Mouse (Mus musculus): Measurements from ENCODE around the gene Megf8. TPM values are rescaled to one million over a fixed set of nuclear protein-coding genes. Genes with fewer than 3 reads are reported as not detected.

Gene Megf8
- polyA plus RNA-seq, 1 experiment from 2014 or later: 5.6 TPM

GRCm38 (mm10) chr7:25274571-25274970 lies 42.4 kb upstream of the Megf8 start:
- no peaks in the 10 kb centered on the region for H3K9me3 ChIP-seq (ENCODE audit: low read length)
- ATAC-seq (no peak), DNase-seq (ENCODE audit: low spot score) (no peak)
- whole genome bisulfite sequencing: 26% methylated on average over 5 of the region's 5 CpGs
- H3K9ac ChIP-seq (replicated peaks; ENCODE audit: low read depth): 0 out of 2 replicates have a peak overlapping the region, but pooled peaks have one; percentile 12
- no peak overlapping the region for H3K4me3 ChIP-seq (ENCODE audit: low read depth, low read length)
- TF ChIP-seq CTCF (IDR thresholded peaks at IDR 0.05): no peak
- H3K4me1 ChIP-seq (ENCODE audit: insufficient read depth, low read depth, low read length): peaks cover 18% of the 10 kb centered on the region
- no peaks in the 10 kb centered on the region for H3K36me3 ChIP-seq (ENCODE audit: insufficient read depth, low read length)
- no peak overlapping the region for H3K27ac ChIP-seq (ENCODE audit: low read length)
- H3K4me2 ChIP-seq (replicated peaks; ENCODE audit: low read depth, low read length): no peak overlapping the region
- no peaks in the 10 kb centered on the region for H3K27me3 ChIP-seq (replicated peaks; ENCODE audit: insufficient read depth, low read length)

GRCm38 (mm10) chr7:25274996-25275395 lies 42.0 kb upstream of the Megf8 start:
- Histone ChIP-seq H3K27me3 (replicated peaks; ENCODE audit: insufficient read depth, low read length) (no peaks in the 10 kb centered on the region), H3K4me1 (ENCODE audit: insufficient read depth, low read depth, low read length) (peaks cover 18% of the 10 kb centered on the region), H3K36me3 (ENCODE audit: insufficient read depth, low read length) (no peaks in the 10 kb centered on the region), H3K4me3 (ENCODE audit: low read depth, low read length) (no peak overlapping the region), H3K9ac (replicated peaks; ENCODE audit: low read depth) (peak overlapping the region; percentile 12; the same call in 1 of the 2 replicates), H3K9me3 (ENCODE audit: low read length) (no peaks in the 10 kb centered on the region), H3K27ac (ENCODE audit: low read length) (no peak overlapping the region), H3K4me2 (replicated peaks; ENCODE audit: low read depth, low read length) (no peak overlapping the region)
- 91% methylated on average over 3 of the region's 3 CpGs for WGBS
- no peak for DNase-seq (ENCODE audit: low spot score)
- no peak for ATAC-seq
- TF ChIP-seq CTCF (IDR thresholded peaks at IDR 0.05) (no peak), EP300 (IDR thresholded peaks at IDR 0.05) (no peak)

DNA sequence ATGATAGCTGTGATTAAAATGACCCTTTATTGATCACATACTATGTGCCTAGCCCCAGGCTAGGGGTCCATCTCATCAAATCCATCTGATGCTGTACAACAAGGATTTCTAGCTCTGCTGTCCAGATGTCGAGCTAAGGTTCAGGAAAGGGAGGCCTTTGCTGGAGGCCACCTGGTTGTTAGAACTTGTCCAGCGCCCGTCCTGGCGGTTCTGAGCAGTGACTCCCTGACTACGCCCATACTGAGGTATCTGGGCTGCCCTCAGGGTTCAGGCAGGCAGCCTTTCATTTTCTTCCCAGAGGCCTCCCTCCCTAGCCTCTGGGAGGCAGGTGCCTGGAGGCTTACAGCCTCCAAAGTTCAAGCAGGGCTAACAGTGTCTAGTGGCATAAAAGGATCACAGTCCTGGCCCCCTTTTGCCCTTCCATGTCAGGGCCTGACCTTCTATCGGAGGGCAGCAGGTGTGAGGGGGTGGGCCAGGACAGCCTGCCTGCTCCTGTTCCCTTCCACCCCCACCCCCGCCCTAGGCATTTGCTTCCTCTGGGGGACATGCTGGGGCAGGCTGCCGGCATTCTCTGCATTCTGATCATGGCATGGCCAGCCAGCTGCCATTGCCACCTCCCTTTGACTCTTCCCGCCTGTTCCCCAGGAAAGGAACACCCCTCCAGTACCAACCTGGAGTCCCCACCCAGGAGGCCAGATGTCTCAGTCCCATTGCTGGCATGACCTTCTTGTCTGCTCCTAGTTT lies 41.2 kb upstream of the Megf8 start:
- H3K27me3 ChIP-seq (replicated peaks; ENCODE audit: insufficient read depth, low read length): no peaks in the 10 kb centered on the region
- ATAC-seq: no peak
- no peak overlapping the region for H3K4me3 ChIP-seq (ENCODE audit: low read depth, low read length)
- TF ChIP-seq EP300 (IDR thresholded peaks at IDR 0.05): no peak
- no peak for TF ChIP-seq CTCF (IDR thresholded peaks at IDR 0.05)
- H3K9me3 ChIP-seq (ENCODE audit: low read length): no peaks in the 10 kb centered on the region
- no peak for DNase-seq (ENCODE audit: low spot score)
- H3K9ac ChIP-seq (replicated peaks; ENCODE audit: low read depth): no peak overlapping the region
- H3K4me1 ChIP-seq (ENCODE audit: insufficient read depth, low read depth, low read length): peaks cover 24% of the 10 kb centered on the region
- WGBS: 59% methylated on average over 8 of the region's 9 CpGs
- H3K4me2 ChIP-seq (replicated peaks; ENCODE audit: low read depth, low read length): no peak overlapping the region
- H3K27ac ChIP-seq (ENCODE audit: low read length): no peak overlapping the region
- H3K36me3 ChIP-seq (ENCODE audit: insufficient read depth, low read length): no peaks in the 10 kb centered on the region

DNA sequence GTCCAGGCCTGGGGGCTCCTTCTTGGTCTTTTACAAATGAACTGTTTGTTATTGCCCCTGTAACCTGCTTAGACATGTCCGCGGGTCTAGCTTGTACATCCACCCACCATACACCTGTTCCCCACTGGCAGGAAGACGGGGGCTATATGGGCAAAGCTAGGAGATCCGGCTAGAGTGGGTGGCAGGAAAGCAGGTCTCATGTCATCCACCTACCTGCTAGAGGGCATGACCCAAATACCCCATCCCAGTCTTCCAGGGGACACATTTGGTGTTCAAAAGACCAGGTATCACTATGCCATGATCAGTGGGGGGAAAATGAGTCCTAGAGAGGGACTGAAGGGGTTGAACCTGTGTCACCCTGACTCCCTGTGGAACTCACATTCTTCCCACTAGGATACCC lies 39.6 kb upstream of the Megf8 start:
- H3K4me1 ChIP-seq (ENCODE audit: insufficient read depth, low read depth, low read length): peaks cover 33% of the 10 kb centered on the region
- H3K36me3 ChIP-seq (ENCODE audit: insufficient read depth, low read length): no peaks in the 10 kb centered on the region
- H3K27ac ChIP-seq (ENCODE audit: low read length): peak overlapping the region; percentile 96
- no peaks in the 10 kb centered on the region for H3K9me3 ChIP-seq (ENCODE audit: low read length)
- ATAC-seq (no peak), DNase-seq (ENCODE audit: low spot score) (no peak)
- no peak overlapping the region for H3K9ac ChIP-seq (replicated peaks; ENCODE audit: low read depth)
- TF ChIP-seq EP300 (IDR thresholded peaks at IDR 0.05): no peak
- TF ChIP-seq CTCF (IDR thresholded peaks at IDR 0.05): no peak
- H3K4me3 ChIP-seq (ENCODE audit: low read depth, low read length): no peak overlapping the region
- 80% methylated on average over 4 of the region's 4 CpGs for WGBS
- no peaks in the 10 kb centered on the region for H3K27me3 ChIP-seq (replicated peaks; ENCODE audit: insufficient read depth, low read length)
- peak overlapping the region; percentile 92; the same call in 1 of the 2 replicates for H3K4me2 ChIP-seq (replicated peaks; ENCODE audit: low read depth, low read length)

GRCm38 (mm10) chr7:25277998-25278340 lies 39.0 kb upstream of the Megf8 start:
- ATAC-seq: no peak
- H3K4me1 ChIP-seq (ENCODE audit: insufficient read depth, low read depth, low read length): peaks cover 33% of the 10 kb centered on the region
- peak overlapping the region; percentile 92 for H3K4me2 ChIP-seq (replicated peaks; ENCODE audit: low read depth, low read length)
- H3K36me3 ChIP-seq (ENCODE audit: insufficient read depth, low read length): no peaks in the 10 kb centered on the region
- 6% methylated on average over 4 of the region's 4 CpGs for WGBS
- H3K27ac ChIP-seq (ENCODE audit: low read length): peak overlapping the region; percentile 96
- H3K9ac ChIP-seq (replicated peaks; ENCODE audit: low read depth): no peak overlapping the region; the same call in 1 of the 2 replicates
- peak; percentile 12; the same call in 1 of the 2 replicates for TF ChIP-seq EP300 (IDR thresholded peaks at IDR 0.05)
- TF ChIP-seq CTCF (IDR thresholded peaks at IDR 0.05): no peak
- no peaks in the 10 kb centered on the region for H3K9me3 ChIP-seq (ENCODE audit: low read length)
- peak overlapping the region; percentile 63 for H3K4me3 ChIP-seq (ENCODE audit: low read depth, low read length)
- DNase-seq (ENCODE audit: low spot score): no peak
- no peaks in the 10 kb centered on the region for H3K27me3 ChIP-seq (replicated peaks; ENCODE audit: insufficient read depth, low read length)

DNA sequence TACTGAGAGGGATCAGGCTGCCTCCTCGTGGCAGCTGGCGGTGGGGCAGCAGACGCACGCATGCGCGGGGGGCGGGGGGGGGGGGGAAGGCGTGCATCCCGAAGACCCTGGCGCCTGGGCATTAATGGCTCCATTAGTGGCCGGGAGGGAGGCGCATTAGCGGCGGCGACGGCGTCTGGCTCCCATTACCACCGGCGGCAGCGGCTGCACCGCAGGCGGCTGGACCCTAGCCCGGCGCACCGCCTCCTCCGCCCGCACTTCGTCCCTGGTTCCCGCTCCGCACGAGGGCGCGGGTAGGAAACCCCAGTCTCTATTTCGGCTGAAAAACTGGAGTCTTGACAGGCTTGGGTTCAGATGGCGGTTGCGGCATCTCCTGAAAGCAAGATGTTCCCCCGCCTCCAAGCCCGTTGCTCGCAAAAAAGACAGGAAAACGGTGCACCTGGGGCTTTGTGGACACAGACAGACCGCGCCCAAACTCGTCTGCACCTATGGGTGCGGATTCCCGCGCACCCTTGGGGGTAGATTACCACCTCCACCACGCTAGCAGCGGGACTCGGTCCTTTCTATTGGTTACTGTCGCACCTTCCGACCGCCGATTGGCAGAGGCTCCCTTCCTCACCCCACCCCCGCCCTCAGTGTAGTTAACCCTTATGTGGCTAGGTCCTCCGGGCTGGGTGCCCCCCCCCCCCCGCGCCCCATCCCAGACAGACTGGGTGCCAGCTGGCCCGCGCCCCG lies 38.5 kb upstream of the Megf8 start:
- Histone ChIP-seq H3K9me3 (ENCODE audit: low read length) (no peaks in the 10 kb centered on the region), H3K36me3 (ENCODE audit: insufficient read depth, low read length) (no peaks in the 10 kb centered on the region), H3K9ac (replicated peaks; ENCODE audit: low read depth) (peak overlapping the region; percentile 51; the same call in 1 of the 2 replicates), H3K27me3 (replicated peaks; ENCODE audit: insufficient read depth, low read length) (no peaks in the 10 kb centered on the region), H3K4me2 (replicated peaks; ENCODE audit: low read depth, low read length) (peak overlapping the region; percentile 92), H3K4me1 (ENCODE audit: insufficient read depth, low read depth, low read length) (peaks cover 35% of the 10 kb centered on the region), H3K27ac (ENCODE audit: low read length) (peak overlapping the region; percentile 96), H3K4me3 (ENCODE audit: low read depth, low read length) (peak overlapping the region; percentile 63)
- WGBS: under 1% methylated on average over 51 of the region's 60 CpGs
- peak; percentile 95 for DNase-seq (ENCODE audit: low spot score)
- TF ChIP-seq CTCF (IDR thresholded peaks at IDR 0.05): peak; percentile 74
- no peak for TF ChIP-seq EP300 (IDR thresholded peaks at IDR 0.05)
- ATAC-seq: peak; percentile 60

Data from lung, postnatal 0 days (tissue).